Mouse (Mus musculus): ENCODE results near the gene Dhx30.
"Not testable (repeated sequence)": the region's sequence is repeated elsewhere in the genome, so short reads cannot be mapped to it uniquely, and the experiment has no call there.

Gene Dhx30

GRCm38 (mm10) chr9:110117779-110118139, at the start of gene Dhx30:
Dhx30 (minus strand) TSS chr9:110117830.
- DNase-seq, result no peak

GRCm38 (mm10) chr9:110163071-110163470, 45.4 kb upstream of the Dhx30 start:
- no peak for DNase-seq

- no peak for DNase-seq
Observed at GRCm38 (mm10) chr9:110162441-110162840, 44.8 kb upstream of the Dhx30 start.

DNA sequence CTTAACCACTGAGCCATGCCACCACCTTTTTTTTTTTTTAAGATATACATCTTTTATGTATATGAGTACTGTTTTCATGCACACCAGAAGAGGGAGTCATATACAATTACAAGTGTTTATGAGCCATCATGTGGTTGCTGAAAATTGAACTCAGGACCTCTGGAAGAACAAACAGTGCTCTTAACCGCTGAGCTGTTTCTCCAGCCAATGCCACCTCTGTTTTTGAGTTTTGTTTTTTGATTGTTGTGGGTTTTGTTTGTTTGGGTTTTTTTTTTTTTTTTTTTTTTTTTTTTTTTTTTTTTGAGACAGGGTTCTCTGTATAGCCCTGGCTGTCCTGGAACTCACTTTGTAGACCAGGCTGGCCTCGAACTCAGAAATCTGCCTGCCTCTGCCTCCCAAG, 42.9 kb upstream of the Dhx30 start:
- DNase-seq, result not testable (repeated sequence)

- DNase-seq, result no peak
Observed at GRCm38 (mm10) chr9:110159036-110159435, 41.4 kb upstream of the Dhx30 start.

DNA sequence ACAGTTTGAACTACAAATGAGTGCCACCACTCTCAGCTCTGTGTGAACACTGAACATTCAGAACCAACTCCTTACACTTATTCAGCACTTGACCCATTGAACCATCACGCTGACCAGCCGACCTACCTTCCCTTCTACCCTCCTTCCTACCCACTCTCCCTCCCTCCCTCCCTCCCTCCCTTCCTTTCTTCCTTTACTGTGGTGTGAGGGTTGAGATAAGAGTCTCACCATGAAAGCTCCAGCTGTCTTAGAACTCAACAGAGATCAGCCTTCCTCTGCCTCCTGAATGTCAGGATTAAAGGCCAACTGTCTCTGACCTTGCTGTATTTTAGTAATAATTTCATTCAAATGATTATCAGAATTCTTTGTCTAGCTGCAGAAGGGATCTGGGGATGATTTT, 31.0 kb upstream of the Dhx30 start:
- DNase-seq, result no peak

- DNase-seq, result no peak
Observed at GRCm38 (mm10) chr9:110142097-110142496, 24.5 kb upstream of the Dhx30 start.

GRCm38 (mm10) chr9:110139119-110139518, 21.5 kb upstream of the Dhx30 start:
- DNase-seq, result no peak

GRCm38 (mm10) chr9:110134176-110134575, 16.5 kb upstream of the Dhx30 start:
- no peak for DNase-seq

DNA sequence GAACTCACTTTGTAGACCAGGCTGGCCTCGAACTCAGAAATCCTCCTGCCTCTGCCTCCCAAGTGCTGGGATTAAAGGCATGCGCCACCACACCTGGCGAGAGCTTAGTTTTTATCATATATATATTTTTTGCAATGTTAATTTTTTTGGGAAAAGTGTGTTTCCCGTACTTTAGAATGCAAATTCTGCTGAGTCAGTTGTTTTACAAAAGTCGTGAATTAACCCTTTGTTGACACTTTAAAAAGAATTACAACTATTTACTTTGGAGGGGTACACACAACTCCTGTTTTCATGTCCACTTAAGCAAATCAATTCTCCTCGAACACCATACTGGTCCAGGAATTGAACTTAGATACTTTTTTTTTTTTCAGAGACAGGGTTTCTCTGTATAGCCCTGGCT, 15.3 kb upstream of the Dhx30 start:
- no peak for DNase-seq

DNA sequence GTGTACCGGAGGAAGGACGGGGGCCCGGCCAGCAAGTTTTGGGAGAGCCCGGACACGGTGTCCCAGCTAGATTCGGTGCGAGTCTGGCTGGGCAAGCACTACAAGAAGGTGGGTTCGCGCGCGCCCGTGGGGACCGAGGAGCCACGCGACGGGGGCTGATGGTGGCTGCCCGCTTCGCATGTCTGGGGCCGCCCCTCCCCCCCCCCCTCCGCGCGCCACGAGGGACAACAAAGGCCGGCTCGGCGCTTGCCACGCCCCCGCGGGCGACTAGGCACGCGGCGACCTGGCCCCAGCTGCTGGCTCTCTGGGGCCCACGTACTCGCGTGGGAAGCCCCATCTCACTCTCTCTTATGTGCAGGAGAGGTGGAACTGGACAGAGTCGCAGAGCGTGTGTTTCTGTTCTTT, 14.6 kb upstream of the Dhx30 start:
- DNase-seq, result peak; percentile 53

DNA sequence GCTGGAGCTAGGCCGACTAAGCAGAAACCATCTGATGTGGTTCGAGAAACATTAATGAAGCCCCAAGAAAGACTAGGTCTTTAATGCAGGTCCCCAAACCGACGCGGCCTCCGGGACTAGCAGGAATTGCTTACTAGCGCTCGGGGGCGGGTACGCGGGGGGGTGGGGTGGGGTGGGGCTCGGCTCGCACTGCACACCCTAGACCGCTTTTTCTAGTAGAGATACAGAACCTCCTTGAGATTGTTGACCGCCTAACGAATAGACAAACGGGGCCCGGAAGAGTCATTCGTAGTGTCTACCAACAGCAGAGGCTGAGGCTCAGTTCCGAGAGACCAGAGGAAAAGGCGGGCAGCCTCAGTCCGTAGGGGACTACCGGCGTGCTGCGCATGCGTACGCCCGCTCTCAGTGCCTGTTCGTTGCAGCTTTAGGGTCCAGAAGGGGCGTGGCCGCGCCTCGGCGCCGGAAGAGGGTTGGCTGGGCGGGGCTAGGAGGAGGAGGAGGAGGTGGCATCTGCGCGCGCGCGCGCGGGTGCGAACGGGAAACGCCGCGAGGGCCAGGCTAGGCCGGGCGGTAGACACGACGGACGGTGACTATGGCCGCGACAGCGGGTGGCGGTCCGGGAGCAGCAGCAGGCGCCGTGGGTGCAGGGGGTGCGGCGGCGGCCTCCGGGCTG, 14.0 kb upstream of the Dhx30 start:
- DNase-seq, result peak; percentile 100

DNA sequence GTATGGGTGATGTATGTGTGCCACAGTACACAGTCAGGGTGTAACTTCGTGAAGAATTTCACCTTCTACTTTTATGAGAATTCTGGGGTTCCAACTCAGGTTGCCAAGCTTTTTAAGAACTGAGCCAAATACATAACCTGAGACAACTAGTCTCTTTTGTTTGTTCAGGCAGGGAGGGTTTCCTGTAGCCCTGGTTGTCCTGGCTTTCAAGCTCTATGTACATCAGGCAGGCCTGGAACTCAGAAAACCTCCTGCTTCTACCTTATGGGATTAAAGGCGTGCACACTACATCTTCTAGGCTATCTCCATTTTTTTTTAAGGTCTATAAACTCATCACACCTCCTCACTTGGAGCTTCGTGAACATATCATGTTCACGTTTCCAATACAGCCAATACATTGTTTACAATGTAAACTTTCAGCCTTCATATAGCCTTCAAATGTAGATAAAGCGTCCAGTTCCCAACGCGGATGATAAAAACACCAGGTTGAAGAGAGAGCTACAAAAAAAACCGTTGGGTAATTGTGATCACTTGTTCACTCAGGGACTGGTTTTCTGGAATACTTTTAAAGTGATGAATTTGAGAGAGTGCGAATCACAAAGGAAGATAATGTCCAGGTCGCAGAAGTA, 13.4 kb upstream of the Dhx30 start:
- DNase-seq, result no peak

GRCm38 (mm10) chr9:110124008-110124540, 6.4 kb upstream of the Dhx30 start:
- not testable (repeated sequence) for DNase-seq

- DNase-seq, result no peak
Observed at GRCm38 (mm10) chr9:110123322-110123721, 5.7 kb upstream of the Dhx30 start.

DNA sequence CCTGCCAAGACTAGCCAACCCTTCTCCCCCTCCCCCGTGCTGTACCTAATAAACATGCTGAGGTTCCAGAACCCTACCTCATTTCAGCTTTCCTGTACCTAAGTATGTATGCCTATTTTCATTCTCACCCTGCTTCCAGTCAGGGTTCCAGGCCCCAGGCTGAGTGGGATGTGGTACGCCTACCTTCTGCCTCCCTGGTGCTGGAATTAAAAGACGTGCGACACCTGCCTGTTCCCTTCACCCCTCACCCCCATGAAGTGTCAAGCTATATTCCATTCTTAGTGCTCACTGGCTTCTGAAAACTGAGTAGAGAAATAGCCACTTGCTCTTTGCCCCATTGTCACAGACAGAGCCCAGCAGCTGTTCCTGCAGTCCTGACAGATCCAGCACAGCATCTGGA, 3.8 kb upstream of the Dhx30 start:
- no peak for DNase-seq

GRCm38 (mm10) chr9:110118249-110118648, 619 bp upstream of the Dhx30 start:
- DNase-seq, result no peak

GRCm38 (mm10) chr9:110116977-110117778, 452 bp downstream of the Dhx30 start, which contains the start of gene Smarcc1:
Smarcc1 (plus strand) TSS chr9:110117708.
- peak; percentile 91 for DNase-seq

- no peak for DNase-seq
Observed at GRCm38 (mm10) chr9:110116353-110116976, 1.2 kb downstream of the Dhx30 start.

DNA sequence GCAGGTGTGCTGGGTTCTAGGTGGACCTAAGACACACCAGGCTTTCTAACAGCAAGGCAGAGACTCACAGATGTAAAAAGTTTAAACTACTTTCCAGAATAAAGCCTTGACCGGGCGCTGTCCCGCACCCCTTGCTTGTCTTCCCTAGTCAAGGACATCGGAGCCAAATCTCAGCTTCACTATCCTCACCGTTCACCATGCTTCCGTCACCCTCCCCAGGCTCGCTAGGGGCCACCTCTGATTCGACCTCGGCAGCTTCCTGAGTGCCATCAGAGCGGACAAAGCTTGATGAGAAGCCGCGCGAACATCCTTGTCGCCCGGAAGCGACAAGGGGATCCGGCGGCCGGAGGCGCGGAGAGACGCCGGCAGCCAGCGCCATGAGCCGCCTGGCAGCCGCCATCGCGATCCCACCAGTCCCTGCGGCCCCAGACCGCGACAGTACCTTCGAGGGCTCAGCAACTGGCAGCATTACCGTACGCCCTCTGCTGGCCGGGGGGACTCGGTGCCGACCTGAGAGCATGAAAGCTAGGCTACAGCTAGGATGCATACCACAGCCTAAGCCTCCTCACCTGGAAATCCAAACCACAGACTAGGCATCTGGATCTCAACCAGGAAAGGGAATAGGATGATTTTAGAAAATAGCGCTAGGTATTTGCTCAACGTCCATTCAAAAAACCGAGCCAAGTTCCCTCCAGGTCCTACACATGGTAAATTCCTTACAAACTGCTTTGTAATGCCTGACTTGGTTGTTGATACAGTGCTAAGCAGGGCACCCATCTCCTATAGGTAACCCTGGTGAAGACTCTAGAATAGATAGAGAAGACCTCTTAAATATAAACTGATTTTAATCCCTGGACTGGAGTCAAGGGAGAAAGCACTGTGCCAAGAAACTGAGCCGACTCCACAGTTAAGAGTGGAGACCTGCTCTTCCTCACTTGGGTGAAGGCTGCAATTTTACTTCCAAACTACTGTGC, 16.7 kb downstream of the Dhx30 start:
- DNase-seq, result peak; percentile 96

GRCm38 (mm10) chr9:110097791-110098190, 19.8 kb downstream of the Dhx30 start:
- no peak for DNase-seq

DNA sequence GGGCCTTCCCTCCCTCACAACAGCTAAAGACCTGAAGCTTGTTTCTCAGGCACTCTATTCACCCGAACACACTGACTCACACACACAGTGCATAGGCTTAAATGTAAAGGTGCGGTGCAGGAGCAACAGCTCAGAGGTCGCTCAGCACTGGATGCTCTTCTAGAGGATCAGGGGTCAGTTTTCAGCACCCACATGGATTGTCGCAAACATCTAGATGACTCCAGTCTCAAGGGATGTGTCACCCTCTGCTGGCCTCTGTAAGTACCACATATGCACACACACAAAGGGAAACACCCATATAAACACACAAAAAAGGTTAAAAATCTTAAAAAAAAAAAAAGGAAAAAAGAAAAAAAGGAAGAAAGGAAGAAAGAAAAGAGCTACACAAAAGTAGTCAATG, 22.9 kb downstream of the Dhx30 start:
- DNase-seq, result no peak
